Mouse (Mus musculus) embryonic facial prominence, embryonic 10.5 days (tissue): Measurements from ENCODE around the gene Jmy. TPM values are rescaled to one million over a fixed set of nuclear protein-coding genes. Genes with fewer than 3 reads are reported as not detected.

ENCODE experiments used
- DNase-seq: peaks from one replicate; pipeline ENCODE4 v3.0.0-alpha.2; 2017; ENCODE audit warnings: low spot score
- H3K27ac ChIP-seq: fragments of 300-500 bp; sonication (generic); replicated peaks from 2 replicates; pipeline ENCODE4 v1.5.1; 2016; ENCODE audit warnings: mild to moderate bottlenecking
- H3K27me3 ChIP-seq: fragments of 300-500 bp; sonication (generic); replicated peaks from 2 replicates; pipeline ENCODE4 v1.6.1; 2016; ENCODE audit warnings: low read depth, mild to moderate bottlenecking; ENCODE audit not compliant: poor library complexity, severe bottlenecking
- H3K36me3 ChIP-seq: fragments of 300-500 bp; sonication (generic); replicated peaks from 2 replicates; pipeline ENCODE4 v1.6.1; 2016; ENCODE audit warnings: mild to moderate bottlenecking, moderate library complexity
- H3K4me1 ChIP-seq: fragments of 300-500 bp; sonication (generic); 2 replicates; pipeline ENCODE4 v1.6.1; 2016
- H3K4me3 ChIP-seq: fragments of 300-500 bp; sonication (generic); 2 replicates; pipeline ENCODE4 v1.5.1; 2016; ENCODE audit warnings: mild to moderate bottlenecking, moderate library complexity
- H3K9me3 ChIP-seq: fragments of 300-500 bp; sonication (generic); 2 replicates; pipeline ENCODE4 v1.6.1; 2016; ENCODE audit warnings: mild to moderate bottlenecking
- WGBS: fragments of 180-500 bp; shearing (Covaris S2); methylation state at CpG from one replicate; pipeline ENCODE4 v1.1.7; 2016; 5-methylcytosine and 5-hydroxymethylcytosine counted together
- polyA plus RNA-seq: library from polyadenylated mRNA; unstranded; fragments of >200 nt; fragmentation: Nextera tagmentation; extraction: Ambion mirVana; gene quantifications from 2 replicates; pipeline ENCODE4 v1.2.1, GENCODE M21; 2016

The Jmy gene
- polyA plus RNA-seq, 1 experiment from 2014 or later, result 5.2 TPM

- WGBS, result 76% methylated on average over 1 of the region's 1 CpGs
- no peak overlapping the region for H3K27ac ChIP-seq
Measured at GRCm38 (mm10) chr13:93385147-93385546, 114.5 kb downstream of the Jmy start.

GRCm38 (mm10) chr13:93384481-93384880 lies 115.1 kb downstream of the Jmy start:
- no peaks in the 10 kb centered on the region for H3K9me3 ChIP-seq
- 93% methylated on average over 1 of the region's 1 CpGs for WGBS
- H3K36me3 ChIP-seq, result no peaks in the 10 kb centered on the region
- H3K27ac ChIP-seq, result no peak overlapping the region
- no peaks in the 10 kb centered on the region for H3K27me3 ChIP-seq
- H3K4me1 ChIP-seq, result 0 out of 2 replicates have a peak, but pooled peaks cover 4% of the 10 kb centered on the region
- H3K4me3 ChIP-seq, result no peak overlapping the region
- DNase-seq, result no peak

More at GRCm38 (mm10) chr13:93385147-93385546, 114.5 kb downstream of the Jmy start:
- Histone ChIP-seq H3K36me3 (no peaks in the 10 kb centered on the region), H3K27me3 (no peaks in the 10 kb centered on the region), H3K4me3 (no peak overlapping the region), H3K9me3 (no peaks in the 10 kb centered on the region), H3K4me1 (0 out of 2 replicates have a peak, but pooled peaks cover 4% of the 10 kb centered on the region)
- no peak for DNase-seq

GRCm38 (mm10) chr13:93383620-93384019 lies 116.0 kb downstream of the Jmy start:
- Histone ChIP-seq H3K27me3 (no peaks in the 10 kb centered on the region), H3K36me3 (no peaks in the 10 kb centered on the region), H3K4me1 (no peaks in the 10 kb centered on the region), H3K9me3 (no peaks in the 10 kb centered on the region), H3K4me3 (no peak overlapping the region), H3K27ac (no peak overlapping the region)
- WGBS, result 95% methylated on average over 2 of the region's 2 CpGs
- no peak for DNase-seq

GRCm38 (mm10) chr13:93383092-93383491 lies 116.5 kb downstream of the Jmy start:
- no peak overlapping the region for H3K4me3 ChIP-seq
- H3K9me3 ChIP-seq, result no peaks in the 10 kb centered on the region
- DNase-seq, result no peak
- no peaks in the 10 kb centered on the region for H3K4me1 ChIP-seq
- no peaks in the 10 kb centered on the region for H3K36me3 ChIP-seq
- H3K27ac ChIP-seq, result no peak overlapping the region
- no peaks in the 10 kb centered on the region for H3K27me3 ChIP-seq
- WGBS, result 93% methylated on average over 5 of the region's 5 CpGs

GRCm38 (mm10) chr13:93381301-93381700 lies 118.3 kb downstream of the Jmy start:
- Histone ChIP-seq H3K27ac (no peak overlapping the region), H3K4me1 (no peaks in the 10 kb centered on the region), H3K27me3 (no peaks in the 10 kb centered on the region), H3K36me3 (no peaks in the 10 kb centered on the region), H3K4me3 (no peak overlapping the region), H3K9me3 (no peaks in the 10 kb centered on the region)
- 85% methylated on average over 1 of the region's 1 CpGs for WGBS
- DNase-seq, result no peak

- DNase-seq, result no peak
- no peak overlapping the region for H3K27ac ChIP-seq
- H3K9me3 ChIP-seq, result no peaks in the 10 kb centered on the region
- H3K4me1 ChIP-seq, result no peaks in the 10 kb centered on the region
- H3K36me3 ChIP-seq, result no peaks in the 10 kb centered on the region
- H3K4me3 ChIP-seq, result no peak overlapping the region
- 91% methylated on average over 8 of the region's 8 CpGs for WGBS
- H3K27me3 ChIP-seq, result no peaks in the 10 kb centered on the region
Measured at GRCm38 (mm10) chr13:93380399-93381063, 119.1 kb downstream of the Jmy start.

Other genes with a start within 250 kb of the Jmy start
- gene Homer1, start 200.2 kb downstream of the Jmy start, polyA plus RNA-seq, result 8.6 and 8.7 TPM in 2 replicates
- gene Bhmt, start 138.2 kb upstream of the Jmy start, polyA plus RNA-seq, result 0.21 TPM in 1 of 2 replicates, not detected in the other
- gene Bhmt2, start 174.5 kb upstream of the Jmy start, polyA plus RNA-seq, result 0.06 and 0.11 TPM in 2 replicates
- gene Dmgdh, start 174.6 kb upstream of the Jmy start, polyA plus RNA-seq, result 0.05 and 0.06 TPM in 2 replicates